Mouse (Mus musculus) induced T-regulatory cell, adult 2 months (primary cell): ENCODE results near the gene Acsf2.
"Not testable (repeated sequence)": the region's sequence is repeated elsewhere in the genome, so short reads cannot be mapped to it uniquely, and the experiment has no call there.

Experiments
- DNase-seq: peaks from one replicate; pipeline ENCODE4 v3.0.0-alpha.2; 2012; ENCODE audit warnings: low read depth

Gene Acsf2

DNA sequence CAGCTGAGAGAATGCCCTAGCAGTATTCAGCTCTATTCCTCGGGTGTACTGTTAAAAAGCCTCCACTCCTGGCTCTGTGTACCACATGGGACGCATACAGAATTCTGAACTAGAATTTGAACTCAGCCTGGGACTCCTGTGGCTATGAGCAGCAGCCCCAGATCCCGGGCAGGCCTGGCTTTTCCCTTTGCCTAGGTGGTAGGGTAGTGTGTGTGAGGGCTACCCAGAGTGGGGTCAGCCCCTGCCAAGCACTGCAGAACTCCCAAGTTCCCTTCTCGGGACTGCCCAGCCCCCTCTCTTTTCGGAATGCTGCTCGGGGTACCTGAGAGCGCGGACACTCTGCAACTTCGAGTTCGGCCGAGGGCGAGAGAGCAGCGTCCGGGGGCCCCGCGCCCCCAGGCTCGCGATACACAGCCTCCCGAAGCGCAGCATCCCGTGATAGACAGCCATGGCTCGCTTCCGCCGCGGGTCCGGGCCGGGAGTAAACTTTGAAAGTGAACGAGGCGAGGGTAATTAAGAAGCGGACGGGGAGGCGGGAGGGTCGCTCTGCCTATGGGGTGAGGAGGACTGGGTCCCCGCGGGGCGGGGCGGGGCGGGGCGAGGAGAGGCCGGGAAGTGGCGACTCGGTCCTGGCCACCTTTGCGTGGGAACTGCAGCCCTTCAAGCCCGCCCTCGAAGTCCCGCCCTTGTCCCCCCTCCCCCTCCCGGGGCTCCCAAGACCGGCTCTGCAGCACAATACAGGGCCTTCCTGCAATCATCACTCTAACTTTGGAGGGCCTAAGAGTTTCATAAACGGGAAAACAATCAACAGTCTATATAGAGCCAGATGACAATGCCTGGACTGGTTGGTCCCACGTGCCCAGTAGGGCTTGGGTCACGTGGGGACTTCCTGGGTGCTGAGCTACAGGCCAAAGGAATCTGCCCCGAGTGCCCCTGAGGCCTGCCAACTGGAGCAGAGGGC is at the start of gene Acsf2:
Gene Acsf2, minus strand, starts transcription at position 551 of the 961 bp plus-strand sequence.
- peak; percentile 84 for DNase-seq

DNA sequence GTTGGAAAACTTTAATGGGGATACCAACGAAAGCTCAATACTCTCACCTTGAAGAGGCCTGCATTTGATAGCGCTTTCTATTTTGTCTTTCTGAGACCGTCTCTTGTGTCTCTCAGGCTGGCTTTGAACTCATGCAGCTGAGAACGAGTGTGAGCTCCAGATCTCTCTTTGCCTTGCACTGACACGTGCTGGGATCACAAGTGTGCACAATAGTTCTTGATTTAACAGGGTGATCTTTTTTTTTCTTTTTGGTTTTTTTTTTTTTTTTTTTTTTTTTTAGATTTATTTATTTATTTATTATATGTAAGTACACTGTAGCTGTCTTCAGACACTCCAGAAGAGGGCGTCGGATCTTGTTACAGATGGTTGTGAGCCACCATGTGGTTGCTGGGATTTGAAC is 49.6 kb upstream of the Acsf2 start:
- not testable (repeated sequence) for DNase-seq

DNA sequence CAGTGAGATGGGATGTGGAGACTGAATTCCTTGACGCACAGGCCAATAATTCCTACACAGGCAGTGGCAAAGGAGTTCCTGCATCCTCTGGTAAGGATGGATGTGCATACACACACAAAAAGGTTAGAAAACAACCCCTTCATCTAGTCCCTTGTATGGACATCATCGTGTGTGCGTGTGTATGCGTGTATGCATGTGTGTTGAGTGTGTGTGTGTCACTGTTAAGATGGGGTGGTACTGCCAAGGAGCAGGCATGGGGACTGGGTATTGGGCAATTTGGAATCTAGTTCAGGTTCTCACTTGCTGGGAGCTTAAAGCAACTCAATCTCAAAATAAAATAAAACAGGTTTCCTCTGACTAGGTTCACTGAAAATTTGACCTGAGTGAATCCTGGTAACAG is 44.8 kb upstream of the Acsf2 start:
- DNase-seq, result no peak

GRCm38 (mm10) chr11:94644461-94645219 is 43.0 kb upstream of the Acsf2 start:
- DNase-seq, result no peak

GRCm38 (mm10) chr11:94634431-94634830 is 32.8 kb upstream of the Acsf2 start:
- no peak for DNase-seq

GRCm38 (mm10) chr11:94632988-94633387 is 31.3 kb upstream of the Acsf2 start:
- no peak for DNase-seq

DNA sequence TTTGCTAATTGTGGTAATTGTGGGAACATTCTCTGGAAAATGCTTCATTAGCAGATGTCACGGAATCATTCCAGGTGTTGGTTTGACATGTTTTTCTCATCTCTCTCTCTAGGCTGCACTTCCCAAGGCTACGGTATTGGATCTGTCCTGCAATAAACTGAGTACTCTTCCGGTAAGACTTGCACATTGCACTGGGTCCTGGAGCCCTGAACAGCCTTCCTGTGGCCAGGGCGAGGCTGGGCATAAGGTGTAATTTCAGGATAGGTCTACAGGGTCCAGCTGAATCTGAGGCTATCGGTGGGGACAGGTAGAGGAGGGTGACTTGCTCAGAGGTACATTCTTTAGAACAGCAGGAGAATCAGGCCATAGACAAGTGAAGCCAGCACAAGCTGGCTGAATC is 30.3 kb upstream of the Acsf2 start:
- no peak for DNase-seq

DNA sequence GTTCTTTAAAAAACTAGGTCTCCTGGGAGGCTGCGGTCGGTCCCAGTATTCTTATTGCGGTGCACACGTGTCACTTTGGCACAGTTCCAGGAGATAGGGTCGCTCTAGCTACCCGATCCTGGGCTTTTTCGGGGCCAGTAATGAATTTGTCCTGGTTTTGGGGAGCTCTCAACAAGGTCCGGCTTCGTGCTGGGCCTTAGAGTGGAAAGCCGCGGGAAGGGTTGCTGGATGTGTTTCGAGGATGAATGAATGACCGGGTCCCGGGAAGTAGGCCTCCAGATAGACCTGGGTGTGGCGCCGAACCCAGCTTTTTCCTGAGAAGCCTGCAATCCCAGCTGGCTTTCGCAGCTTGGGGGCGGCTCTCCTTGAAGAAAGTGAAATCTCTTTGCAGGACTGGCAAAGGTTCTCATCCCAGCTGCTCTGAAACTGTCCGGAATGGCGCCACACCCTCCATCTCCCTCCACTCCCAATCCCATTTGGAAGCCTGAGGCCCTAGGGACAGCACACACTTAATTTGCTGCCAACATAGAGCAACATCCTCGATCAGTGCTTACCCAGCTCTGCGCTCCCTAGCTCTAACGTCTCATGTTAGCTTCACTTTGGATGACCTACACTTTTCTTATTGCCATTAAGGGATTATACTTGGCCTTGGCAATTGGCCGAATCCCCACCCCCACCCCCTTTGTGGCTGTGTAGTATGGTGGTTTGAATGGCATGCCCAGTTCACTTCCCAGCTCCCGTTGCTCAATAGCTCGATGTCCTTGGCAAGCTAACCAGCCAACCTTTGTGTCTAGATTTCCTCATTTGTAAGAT is 28.7 kb upstream of the Acsf2 start:
- peak; percentile 59 for DNase-seq

DNA sequence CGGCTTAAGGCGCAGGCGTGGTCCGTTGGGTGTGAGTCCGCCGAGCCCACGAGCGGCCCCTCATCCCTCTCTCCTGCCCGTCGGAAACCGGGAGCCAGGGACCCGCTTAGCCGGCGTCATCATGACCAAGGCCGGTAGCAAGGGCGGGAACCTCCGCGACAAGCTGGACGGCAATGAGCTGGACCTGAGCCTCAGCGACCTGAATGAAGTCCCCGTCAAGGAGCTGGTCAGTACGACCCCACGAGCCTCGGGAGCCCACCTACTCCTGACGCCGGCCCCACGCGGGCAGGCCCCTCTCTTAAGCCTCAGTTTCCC is 28.2 kb upstream of the Acsf2 start:
- no peak for DNase-seq

DNA sequence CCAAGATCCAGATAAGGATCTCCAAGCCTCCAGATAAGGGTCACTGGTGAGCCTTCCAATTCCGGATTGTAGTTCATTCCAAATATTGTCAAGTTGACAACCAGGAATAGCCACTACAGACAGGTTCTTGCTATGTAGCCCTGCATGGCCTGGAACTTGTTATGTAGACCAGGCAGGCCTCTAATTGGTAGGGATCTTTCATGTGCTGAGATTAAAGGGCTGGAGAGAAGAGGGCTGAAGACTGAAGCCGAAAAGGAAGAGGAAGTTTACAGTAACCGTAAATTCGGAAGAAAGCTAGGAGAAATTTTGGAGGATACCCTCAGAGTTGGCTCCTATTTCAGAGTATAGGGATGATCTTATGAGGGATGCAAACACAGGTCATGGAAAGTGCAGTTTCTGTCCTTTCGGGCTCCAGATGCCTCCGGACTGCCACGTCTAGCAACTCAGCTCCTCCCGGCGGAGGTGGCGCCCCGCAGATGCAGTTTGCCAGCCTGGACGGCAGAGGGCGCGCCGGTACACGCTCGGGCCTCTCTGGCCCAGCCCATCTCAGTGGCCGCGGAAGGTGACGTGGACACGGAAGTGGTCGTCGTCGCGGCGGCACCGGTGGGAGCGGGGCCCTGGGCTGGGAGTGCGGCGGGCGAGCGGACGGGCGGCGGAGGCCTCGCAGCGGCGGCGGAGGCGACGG is 27.7 kb upstream of the Acsf2 start, which contains the start of gene Lrrc59:
Gene Lrrc59, plus strand, starts transcription at position 569 of the 685 bp plus-strand sequence.
- peak; percentile 95 for DNase-seq

GRCm38 (mm10) chr11:94622162-94622561 is 20.5 kb upstream of the Acsf2 start:
- peak; percentile 13 for DNase-seq

- peak; percentile 47 for DNase-seq
Measured at GRCm38 (mm10) chr11:94621458-94621852, 19.8 kb upstream of the Acsf2 start.

DNA sequence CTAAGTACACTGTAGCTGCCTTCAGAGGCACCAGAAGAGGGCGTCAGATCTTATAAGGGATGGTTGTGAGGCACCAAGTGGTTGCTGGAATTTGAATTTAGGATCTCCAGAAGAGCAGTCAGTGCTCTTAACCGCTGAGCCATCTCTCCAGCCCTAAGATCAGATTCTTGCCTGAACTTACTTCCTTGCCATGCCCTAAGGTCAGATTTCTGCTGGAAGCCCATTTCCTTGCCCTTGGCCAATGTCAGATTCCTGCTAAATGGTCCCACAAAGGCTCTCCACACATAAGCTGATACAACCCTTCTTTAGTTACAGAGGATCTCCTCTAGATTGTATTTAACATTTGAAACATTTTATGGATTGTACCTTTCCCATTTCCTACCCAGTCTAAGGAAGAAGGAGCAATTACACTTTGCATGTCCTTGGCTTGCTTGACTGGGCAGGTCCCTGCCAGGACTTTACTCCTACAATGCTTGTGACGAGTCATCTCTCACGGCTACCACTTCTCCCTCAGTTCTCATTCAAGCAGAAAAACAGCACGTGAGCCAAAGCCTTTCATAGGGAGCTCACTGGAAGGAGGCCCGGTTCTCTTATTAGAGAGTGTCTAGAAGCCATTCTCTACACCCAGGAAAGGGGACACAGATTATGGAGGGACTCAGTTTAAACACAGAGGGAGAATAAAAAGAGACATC is 19.2 kb upstream of the Acsf2 start:
- DNase-seq, result no peak

DNA sequence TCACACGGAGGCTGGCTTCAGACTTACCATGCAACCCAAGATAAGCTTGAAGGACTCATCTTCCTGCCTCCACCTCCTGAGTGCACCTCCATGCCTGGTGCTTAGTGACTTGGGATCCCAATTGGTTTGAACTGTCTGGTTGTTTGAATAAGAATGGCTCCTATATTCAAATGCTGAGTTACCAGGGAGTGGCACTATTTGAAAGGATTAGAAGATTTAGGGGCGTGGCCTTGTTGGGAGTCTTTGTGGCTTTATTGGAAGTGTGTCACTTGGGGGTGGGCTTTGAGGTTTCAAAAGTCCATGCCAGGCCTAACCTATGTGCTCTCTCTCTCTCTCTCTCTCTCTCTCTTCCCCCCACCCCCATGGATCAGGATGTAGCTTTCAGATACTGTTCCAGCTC is 16.0 kb upstream of the Acsf2 start:
- DNase-seq, result no peak

- no peak for DNase-seq
Measured at GRCm38 (mm10) chr11:94615494-94615893, 13.8 kb upstream of the Acsf2 start.

DNA sequence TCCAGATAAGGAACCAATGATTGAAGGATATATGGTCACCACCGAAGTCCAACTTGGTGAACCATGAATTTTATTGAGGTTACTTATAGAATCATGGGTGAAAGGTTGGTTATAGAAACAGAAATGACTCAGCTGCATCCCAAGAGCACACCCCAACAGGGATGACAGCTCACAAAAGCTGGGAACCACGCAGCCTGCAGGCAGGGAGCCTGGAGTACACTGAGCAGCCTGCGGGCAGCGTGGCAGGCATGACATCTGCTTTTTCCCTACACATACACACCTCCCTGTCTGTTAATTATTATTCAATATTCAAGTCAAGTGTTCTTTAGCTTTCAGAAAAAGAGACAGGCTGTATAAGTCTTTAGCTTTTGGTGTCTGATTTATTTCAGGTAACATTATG is 12.9 kb upstream of the Acsf2 start:
- no peak for DNase-seq

DNA sequence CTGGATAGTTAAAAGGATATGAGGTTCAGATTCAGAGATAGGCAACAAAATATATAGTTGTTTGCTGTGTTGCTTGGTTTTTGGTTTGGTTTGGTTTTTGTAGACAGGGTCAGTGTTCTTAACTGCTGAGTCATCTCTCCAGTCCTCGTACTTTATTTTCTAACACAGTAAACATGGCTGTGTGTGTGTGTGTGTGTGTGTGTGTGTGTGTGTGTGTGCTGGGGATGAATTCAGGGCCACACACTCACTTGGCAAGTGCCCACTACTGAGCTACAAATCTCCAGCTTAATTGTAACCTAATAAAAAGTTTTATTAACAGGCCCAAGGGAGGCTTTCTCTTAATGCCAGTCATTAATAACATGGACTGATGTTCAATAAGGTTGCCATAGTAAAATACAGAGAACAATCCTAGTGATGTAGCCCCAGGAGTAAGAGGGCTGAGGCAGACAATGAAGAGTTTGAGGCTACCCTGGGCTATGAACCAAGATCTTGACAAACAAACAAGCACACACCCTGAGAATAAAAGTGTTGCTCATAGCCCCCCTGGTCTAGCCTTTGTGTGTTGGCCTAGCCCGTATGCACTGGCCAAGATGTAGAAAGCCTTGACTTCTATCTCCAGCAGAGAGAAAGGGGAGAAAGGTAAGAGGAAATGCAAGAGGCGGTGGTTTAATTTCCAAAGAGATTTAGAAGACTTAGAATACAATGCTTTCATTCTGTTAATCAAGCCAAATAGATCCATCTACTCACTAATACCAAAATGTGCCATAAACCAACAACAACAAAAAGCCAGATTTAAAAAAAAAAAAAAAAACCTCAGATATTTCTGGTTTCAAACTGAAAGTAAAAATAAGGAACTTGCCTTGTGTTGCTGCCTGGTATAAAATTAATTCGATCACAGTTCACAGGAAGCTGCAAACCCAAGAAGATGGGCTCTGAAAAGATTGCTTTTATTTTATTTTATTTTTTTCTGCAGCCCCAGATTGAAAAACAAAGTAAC is 9.4 kb upstream of the Acsf2 start:
- DNase-seq, result no peak

DNA sequence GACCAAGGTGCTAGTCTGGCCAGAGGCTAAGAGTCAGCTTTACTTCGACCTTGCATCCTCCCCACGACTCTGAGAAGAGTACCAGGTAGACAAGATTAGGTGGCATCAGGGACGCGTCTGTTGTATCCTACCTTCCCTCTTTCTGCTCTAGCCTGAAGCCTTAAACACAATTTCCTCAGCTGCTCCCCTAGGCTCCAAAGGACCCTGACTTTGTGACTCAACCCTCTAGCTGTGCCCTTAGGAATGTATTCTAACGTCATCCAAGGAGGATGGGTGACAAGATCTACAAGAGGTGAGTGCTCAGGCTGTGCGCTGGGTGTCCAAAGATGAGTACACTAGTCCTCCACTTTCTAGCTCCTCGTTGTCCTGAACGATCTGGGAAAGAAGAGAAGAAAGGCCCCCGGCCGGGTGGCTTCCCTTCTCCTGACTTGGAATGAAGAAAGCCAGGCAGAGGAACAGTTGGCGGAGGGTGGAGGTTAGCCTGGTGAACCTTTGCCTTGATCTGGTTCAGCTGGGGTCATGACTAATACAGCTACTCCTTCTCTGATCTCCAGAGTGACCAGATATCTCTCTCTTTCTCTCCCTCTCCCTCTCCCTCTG is 785 bp upstream of the Acsf2 start:
- no peak for DNase-seq

GRCm38 (mm10) chr11:94600447-94600846 is 1.2 kb downstream of the Acsf2 start:
- DNase-seq, result no peak
